Mouse (Mus musculus): ENCODE results near the gene Plcg1.

Plcg1 gene

DNA sequence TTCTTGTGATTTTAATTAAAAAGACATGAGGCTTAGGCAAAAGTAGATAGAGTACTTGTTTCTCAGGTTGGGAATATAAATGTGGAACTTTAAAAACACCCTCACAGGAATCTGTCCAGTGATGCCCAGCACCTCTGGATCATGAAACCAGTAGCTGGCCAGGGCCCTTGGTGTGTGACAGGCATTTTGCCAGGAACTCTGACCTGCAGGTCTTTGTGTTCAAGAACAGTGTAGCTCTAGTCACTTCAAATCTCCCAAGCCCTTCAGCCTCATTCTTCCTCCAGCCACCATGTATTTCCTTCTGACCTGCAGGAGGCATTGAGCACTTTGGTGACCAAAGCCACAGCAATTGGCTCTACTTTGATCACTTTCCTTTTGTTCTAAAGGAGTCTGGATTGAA is 39.3 kb downstream of the Plcg1 start:
- peak in 1 of 2 experiments; percentile 5 for DNase-seq (ENCODE audit: low spot score in 2 of 2)

DNA sequence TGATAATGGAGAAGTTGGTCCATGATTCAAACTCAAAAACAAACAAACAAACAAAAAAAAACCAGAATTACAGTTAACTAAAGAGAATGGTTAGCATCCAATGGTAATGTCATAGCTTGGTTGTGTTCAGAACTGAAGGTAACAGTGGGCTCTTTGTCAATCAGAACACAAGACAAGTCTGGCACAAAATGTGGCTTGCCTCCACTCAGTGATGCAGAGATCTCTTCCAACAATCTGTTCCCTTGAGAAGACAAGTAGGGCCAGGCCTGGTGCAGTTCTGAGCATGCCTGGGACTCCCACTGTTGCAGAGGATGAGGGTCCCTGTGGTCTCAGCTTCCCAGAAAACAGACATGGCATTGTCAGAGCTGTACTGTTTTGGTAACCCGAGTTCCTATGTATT is 39.8 kb downstream of the Plcg1 start:
- DNase-seq (ENCODE audit: low spot score in 2 of 2): no peak

DNA sequence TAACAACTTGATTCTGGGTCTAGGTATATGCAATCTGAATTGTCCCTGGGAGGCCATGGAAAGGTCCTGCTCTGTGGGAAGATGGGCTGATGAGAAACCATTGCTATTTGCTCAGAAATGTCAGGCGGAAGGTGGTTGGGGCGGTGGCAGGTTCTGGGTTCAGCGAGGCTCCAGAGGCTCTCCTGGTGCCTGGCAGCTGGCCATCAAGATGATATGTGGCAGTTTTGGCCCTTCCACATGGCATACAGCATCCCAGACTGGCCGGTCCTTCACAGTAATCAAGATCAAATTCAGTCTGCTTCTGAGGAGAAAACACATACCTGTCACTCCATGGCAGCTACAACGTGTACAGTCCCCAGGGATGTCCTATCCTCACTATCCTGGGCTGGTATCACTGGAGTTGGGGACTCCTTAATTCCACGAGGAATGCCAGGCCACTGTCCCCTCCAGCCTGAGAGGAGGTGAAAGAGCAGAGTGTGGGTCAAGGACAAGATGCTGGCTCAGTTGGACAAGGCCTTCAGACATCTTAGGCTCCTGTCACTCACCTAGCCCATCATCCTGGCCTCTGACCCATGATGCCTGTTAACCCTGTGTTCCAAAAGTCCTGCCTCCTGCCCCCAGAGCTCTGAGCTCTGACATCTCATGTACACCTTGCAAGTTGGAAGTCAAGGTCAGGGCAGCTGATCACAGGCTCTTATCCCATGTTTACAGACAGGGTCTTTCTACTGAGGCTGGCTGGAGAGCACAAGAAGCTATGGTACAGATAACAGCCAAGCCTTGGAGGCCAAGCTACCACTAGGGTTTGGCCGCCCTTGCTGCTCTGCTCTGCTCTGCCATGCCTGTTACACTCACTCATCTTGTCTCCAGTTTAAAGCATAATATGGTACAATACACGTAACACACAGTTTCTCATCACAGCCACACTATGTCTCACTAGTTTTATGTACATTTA is 40.5 kb downstream of the Plcg1 start:
- no peak for DNase-seq (ENCODE audit: low spot score in 2 of 2)

DNA sequence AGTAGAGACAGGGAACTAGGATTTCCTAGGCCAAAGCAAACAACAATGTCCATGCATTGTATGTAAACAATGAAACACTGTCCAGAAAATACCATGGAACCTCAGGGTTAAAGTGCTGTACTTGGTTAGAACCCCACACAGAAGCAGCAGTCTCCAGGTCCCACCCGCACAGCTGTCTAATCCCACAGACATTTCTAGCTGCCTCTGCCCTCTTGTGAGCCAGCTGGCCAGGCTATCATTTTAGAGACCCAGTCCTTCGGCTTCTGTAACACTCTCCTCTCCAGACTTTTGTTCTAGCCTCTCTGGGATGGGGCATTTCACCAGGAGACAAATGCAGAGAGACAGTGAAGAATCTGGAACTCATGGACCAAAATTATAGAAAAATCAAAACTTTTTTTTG is 46.9 kb downstream of the Plcg1 start:
- no peak for DNase-seq (ENCODE audit: low spot score in 2 of 2)

DNA sequence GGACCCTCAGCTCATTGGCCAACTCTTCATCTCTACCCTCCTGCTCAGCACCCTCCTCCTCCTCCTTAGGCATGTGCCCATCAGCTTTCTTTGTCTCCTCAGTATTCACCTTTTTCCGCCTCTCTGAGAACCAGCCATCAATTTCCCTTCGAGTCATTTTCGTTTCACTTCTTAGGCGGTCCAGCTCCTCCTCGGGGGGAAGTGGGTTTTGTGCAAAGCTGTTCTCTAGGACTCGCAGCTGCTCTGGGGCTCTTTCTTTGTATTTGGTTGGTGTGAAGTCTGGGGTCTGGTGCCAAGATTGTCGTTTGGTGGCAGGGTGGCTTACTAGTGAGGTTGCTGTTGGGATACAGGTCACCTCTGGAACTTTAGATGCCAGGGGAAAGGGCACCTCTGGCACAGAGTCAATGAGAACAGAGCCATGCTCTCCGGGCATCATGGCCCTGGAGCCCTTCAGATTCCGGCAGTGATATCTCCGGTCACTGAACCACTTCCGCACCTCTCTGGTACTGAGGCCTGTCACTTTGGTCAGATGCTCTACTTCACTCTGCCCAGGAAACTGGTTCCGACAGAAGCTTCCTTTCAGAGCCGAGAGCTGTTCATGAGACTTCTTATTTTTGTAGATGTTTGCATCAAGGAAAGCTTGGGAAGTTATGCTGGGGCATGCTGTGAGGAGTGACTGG is 49.2 kb downstream of the Plcg1 start:
- no peak for DNase-seq (ENCODE audit: low spot score in 2 of 2)

DNA sequence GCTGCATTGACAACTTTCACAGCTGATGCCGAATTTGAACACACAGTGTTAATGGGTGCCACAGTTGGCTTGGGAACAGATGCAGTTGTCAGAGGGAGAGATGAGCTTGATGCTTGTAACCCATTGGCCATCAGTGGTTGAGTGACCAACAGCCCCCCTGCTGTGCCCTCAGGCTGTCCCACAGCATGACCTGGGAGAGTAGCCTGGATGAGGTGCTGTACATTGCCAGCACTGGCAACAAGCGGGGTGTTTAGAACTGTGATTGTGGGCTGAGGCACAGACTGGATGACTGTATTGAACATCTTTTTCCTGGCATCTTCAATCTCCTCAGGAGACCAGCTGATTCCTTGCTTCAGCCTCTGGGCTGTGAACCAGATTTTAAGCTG is 49.7 kb downstream of the Plcg1 start:
- no peak for DNase-seq (ENCODE audit: low spot score in 2 of 2)

DNA sequence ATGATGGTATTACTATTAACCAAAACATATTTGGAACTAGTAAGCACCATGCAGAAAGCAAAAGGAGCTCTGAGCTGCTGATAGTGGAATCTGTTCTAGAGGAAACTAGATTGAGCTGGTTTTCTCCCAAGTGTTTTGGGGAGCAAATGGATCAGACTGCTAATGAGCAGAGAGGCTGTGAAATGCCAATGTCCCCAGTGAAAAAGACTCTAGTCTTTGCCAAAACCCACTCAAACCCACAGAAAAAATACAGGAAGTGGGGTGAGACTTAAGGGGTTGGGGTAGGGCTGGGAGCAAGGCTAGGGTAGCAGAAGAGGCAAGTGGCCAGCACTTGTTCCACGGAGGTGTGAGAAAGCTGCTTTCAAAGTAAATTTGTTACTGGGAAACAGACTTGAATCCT is 55.2 kb downstream of the Plcg1 start:
- no peak for DNase-seq (ENCODE audit: low spot score in 2 of 2)

DNA sequence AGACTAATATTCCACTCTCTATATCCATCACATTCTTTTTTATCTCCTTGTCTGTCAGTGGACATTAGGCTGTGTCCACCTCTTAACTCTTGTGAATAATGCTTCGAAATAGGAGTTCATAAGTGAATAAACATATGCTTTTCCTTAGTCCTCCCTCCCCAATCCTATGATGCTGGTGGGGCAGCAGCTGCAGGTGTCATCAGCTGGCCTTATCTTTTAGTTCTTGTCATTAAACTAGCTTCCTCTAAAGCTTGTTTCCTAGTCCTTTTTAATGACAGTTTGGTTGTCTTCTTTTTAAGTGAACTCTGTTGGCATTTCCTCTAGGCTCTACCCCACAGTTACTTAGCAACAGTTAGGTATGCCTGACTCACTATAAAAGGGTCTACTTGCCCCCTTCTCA is 57.9 kb downstream of the Plcg1 start:
- DNase-seq (ENCODE audit: low spot score in 2 of 2): no peak

DNA sequence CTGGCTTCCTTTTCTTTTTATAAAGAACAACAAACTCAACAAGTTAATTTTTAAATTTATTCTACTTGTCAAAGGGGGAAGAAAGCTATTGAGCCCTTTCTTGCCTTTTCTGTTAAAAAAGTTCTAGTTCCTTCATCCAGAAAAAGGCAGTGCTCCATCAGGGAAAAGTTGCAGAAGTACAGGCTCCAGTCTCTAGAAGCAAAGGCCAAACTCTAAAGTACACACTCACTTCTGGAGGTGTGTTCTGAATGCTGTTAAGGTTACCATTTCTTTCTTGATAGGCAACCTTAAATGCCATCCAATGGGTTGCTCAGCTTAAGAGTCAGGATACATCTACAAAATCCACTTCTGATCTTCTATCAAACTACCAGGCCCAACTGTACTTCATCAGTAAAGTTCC is 58.6 kb downstream of the Plcg1 start:
- no peak for DNase-seq (ENCODE audit: low spot score in 2 of 2)

DNA sequence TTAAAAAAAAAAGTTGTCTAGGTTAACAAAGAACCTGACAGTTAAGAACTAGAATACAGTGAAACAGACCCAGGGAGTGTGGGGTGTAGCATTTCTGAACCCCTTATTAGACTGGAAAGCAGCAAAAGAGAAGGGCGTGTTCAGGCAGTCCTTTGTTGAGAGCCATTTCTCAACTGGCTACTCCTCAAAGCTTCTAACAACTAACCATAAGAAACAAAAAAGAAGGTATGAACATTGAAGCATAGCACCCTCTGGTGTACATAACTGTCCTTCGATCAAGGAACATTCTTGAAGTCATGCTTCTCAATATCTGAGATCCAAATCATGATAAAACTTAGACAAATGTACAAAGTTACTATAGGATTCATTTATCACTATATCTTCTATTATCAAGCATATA is 62.0 kb downstream of the Plcg1 start:
- DNase-seq (ENCODE audit: low spot score in 2 of 2): no peak

DNA sequence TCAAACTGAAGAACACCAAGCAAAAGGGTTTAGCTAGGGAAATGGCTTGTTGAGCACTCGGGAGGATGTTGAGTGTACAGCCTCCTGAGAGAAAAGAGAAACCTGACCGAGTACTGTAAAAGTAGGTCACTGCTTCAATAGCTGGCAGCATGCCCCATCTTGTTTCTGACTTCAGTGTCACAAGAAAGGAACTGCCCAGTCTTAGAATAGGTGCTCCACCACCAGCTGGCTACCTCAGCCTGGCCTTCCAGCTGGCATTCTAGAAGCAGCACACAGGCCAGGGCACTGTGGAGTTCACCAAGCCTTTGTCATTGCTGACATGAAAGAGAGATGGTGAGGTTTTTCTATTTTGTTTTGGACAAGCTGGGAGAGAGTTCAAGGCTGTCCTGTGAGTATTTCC is 65.9 kb downstream of the Plcg1 start:
- no peak for DNase-seq (ENCODE audit: low spot score in 2 of 2)

DNA sequence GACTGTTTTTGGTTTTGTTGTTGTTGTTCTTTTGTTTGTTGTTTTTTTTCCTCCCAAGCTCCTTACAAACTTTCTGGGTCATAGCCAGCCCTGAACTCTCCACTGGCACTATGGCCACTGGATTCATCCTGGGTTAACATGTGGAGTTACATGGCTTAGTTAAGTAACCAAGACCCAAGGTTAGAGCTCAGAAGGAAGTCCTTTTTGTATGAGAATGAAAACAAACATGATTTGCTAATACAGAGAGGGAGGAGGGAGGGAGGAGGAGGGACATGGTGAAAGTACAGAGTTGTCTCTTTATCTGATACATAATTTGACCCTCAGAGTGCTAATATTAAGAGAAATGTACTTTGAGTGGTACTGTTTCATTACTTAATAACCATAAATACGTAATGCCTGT is 67.1 kb downstream of the Plcg1 start:
- no peak for DNase-seq (ENCODE audit: low spot score in 2 of 2)

DNA sequence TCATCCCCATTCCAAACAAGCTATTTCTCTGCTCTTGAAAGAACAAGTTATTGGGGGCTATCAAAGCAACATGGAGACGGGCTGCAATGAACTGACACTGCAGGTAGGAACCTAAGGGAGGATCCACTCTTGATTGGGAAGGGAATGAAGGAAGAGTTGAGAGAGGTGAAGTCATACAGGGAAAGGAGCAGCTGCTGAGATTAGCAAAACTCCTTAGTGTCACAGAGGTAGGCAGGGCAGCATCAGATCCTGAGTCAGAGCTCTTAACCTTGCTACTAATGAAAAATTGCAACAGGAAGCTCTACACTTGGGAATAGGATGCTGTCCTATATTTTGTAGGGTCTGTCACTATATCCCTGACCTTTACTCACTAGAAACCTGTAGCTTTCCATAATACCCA is 69.9 kb downstream of the Plcg1 start:
- no peak for DNase-seq (ENCODE audit: low spot score in 2 of 2)

DNA sequence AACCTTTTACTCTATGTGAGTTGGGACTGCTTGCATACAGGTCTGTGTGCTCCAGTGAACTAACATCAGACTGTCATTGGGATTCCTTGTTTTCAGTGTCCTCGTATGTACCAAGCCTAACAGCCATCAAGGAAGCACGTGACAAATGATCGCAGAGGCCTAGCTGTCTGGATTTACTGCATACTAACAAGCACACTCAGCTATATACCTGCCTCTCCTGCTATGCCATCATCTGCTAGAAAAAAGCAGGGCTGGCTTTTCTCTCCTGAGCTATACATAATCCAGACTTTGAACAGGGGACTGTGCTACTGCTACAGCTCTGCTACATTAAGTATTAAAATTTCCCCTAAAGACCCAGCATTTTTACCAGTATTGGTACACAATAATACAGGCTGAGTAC is 71.2 kb downstream of the Plcg1 start:
- DNase-seq (ENCODE audit: low spot score in 2 of 2): no peak

DNA sequence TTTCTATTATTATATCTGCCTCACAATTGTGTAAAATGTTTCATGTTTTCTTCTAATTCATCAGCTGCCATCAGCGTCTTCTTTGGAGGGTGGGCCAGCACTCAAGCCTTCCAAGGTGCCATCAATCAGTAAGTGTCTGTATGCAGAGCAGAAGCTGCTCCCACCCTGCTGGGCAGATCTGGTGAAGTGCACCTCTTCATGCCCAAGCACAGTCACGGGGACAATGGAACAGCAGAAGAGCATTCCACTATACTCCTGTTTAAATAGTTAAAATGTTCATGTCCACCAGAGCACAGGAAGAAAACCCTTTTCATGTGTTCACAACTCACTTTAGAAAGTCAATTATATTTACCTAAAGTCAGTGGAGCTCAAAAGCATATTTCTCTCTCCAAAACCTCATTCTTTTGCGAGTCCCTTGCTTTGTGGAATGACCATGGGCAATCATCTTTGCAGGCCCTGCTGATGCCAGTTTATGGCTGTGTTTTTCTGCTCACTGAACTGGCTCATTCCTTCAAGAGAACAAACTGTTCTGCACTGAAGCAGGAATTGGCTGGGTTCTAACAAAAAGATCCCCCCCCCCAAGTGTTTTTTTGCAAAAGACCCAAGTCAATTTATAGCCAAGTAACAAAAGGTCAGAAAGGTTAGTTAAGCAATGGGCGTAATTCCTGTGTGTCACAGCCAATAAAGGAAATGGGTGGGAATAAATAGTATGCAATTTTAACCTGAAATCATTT is 73.9 kb downstream of the Plcg1 start:
- no peak for DNase-seq (ENCODE audit: low spot score in 2 of 2)

DNA sequence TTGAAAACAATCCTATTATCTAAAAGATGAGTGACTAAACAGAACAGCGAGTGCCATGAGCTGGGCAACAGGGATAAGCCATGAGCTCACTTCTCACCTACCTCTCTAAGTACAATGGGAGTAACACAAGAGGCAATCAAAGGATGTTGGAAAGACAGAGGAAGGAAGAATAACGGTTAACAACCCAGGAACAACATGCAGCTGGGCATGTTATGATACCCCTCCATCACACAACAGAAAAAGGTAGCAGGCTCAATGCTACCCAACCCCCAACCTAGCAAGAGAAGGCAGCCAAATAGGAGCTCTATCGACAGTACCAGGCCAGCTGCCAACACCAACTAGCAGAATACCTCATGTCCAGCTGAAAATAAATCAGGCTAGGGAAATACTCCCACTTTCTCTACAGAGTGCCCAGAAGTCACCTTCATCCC is 75.0 kb downstream of the Plcg1 start:
- no peak for DNase-seq (ENCODE audit: low spot score in 2 of 2)

DNA sequence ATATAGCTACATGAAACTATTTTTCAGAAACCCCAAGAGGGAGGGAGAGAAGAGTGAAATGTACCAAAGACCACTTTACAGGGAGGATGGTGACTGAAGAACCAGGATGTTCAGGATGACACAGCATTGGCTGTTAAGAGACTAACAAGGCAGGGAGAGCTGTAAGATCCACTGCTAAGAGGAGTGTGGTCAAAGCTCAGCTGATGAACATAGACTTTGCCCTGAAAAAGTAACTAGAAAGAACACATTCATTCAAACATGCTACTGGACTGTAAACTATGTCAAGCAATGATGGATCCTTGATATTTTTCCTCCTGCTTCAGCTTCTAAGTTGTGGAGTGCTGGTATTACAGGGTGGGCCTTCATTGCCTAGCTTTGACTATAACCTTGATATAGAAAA is 79.3 kb downstream of the Plcg1 start:
- DNase-seq (ENCODE audit: low spot score in 2 of 2): no peak

DNA sequence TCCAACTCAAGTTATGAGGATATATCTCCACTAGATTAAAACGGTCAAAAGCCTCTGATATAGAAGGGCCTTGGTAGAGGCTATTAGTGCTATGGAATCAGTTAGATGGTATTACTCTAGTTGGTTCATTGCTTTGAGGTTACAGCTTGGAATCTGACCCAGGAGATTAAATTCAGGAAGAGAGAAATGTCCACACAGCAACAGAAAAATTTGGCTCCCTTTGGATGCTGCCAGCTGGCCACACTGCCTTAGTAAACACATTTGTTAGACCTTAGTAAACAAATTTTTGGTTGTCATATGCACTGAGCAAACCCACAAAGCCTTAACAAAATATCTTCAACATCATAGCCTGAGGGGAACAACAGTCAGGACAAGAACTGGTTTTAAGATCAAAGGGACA is 79.7 kb downstream of the Plcg1 start:
- no peak for DNase-seq (ENCODE audit: low spot score in 2 of 2)

Data from frontal cortex, postnatal 14 days (tissue).